Mouse (Mus musculus): Measurements from ENCODE around the gene Dlg1.

DNA sequence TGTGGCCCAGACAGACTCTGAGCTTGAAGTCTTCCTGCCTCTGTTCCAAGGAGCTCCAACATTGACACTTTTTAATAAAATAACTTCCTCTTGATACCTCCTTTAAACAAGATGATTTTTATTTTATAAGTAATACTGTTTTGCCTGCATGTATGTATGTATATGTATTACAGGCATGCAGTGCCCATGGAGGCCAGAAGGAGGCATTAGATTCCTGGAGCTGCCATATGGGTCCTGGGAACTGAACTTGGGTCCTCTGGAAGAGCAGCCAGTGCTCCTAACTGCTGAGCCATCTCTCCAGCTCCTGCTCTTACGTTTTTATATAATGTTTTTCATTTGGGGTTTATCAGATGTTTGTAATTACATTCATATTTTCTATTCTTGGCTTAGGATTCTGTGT is 9.0 kb downstream of the Dlg1 start:
- TF ChIP-seq CTCF (IDR thresholded peaks at IDR 0.05; ENCODE audit: low read depth) (no peak), EP300 (IDR thresholded peaks at IDR 0.05; ENCODE audit: low read depth) (no peak)

All from heart, postnatal 0 days (tissue).